Mouse (Mus musculus) thymus, postnatal 0 days (tissue): ENCODE data around the gene Soga3. TPM values are rescaled to one million over a fixed set of nuclear protein-coding genes. Genes with fewer than 3 reads are reported as not detected.
A peak's percentile ranks its signal among the peaks of the same experiment; 100 is the strongest.

Experiments
- DNase-seq: peaks from one replicate; pipeline ENCODE4 v3.0.0-alpha.2; 2015; ENCODE audit warnings: low spot score
- polyA plus RNA-seq: library from polyadenylated mRNA; unstranded; fragments of >200 nt; fragmentation: Nextera tagmentation; extraction: Ambion mirVana; gene quantifications from 2 replicates; pipeline ENCODE4 v1.2.1, GENCODE M21; 2015

The Soga3 gene
- polyA plus RNA-seq, 1 experiment from 2014 or later = 0.33 TPM

GRCm38 (mm10) chr10:29206730-29207129 is 63.1 kb downstream of the Soga3 start:
- DNase-seq = peak; percentile 4

- DNase-seq = no peak
These were observed 65.1 kb downstream of the Soga3 start for GRCm38 (mm10) chr10:29208735-29209134.

DNA sequence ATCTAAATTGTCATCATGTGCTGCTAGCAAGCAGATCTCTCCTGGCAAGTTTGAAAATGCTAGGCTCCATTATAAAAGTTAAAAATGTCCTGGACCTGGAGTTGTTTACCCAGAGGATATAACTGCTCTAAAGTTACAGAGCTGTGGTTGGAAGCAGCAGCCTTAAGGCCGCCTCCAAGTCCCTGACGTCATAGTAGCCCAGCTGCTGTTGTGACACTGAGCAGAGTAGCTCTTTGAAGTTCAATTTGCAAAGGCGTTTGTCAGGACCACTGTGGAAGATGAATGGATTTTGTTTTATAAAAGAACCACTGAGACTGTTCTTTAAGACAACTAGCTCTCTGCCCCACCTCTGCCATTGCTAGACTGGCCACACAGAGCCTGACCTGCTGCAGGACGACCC is 67.8 kb downstream of the Soga3 start, which contains the start of gene 9330159F19Rik:
TSS of gene 9330159F19Rik (plus strand) at position 154 of the 400 bp plus-strand sequence.
- DNase-seq = peak; percentile 4

GRCm38 (mm10) chr10:29213534-29214100 is 70.0 kb downstream of the Soga3 start:
- no peak for DNase-seq

DNA sequence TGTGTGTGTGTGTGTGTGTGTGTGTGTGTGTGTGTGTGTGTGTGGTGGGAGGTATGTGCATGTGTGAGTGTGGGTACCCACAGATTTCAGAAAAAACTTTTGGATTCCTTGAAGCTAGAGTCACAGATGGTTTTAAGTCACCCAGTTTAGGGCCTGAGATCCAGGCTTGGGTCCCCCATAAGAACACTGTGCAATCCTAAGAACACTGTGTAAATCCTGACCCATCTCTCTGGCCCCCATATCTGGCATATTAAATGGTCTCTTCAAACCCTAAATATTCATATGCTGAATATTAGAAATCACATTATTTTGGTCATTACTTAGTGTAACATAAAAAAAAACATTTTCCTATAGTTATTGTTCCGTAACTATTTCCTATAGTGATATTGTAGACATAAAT is 73.3 kb downstream of the Soga3 start:
- DNase-seq = no peak

GRCm38 (mm10) chr10:29217451-29217850 is 73.8 kb downstream of the Soga3 start:
- DNase-seq = no peak

GRCm38 (mm10) chr10:29225329-29225728 is 81.7 kb downstream of the Soga3 start:
- DNase-seq = no peak

DNA sequence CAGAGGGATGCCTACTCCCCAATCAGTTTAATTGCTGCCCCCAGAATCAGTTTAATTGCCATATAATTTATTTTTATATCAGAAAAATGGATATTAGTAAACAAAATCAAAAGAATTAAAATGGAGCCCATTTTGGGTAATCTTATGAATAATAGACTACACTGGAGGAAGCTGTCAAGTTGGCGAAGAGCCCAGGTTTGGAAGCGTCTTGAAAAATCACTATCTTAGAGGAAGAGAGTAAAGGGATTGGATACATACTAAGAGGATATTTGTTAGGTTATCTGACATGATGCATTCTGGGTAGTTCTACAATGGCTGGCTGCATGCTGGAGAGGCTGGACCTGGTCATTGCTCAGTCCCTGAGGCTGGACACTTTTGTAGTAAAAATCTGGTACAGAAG is 87.6 kb downstream of the Soga3 start:
- DNase-seq = no peak

Other genes with a start within 250 kb of the Soga3 start
- gene 2310057J18Rik, start 157.5 kb upstream of the Soga3 start, polyA plus RNA-seq = not detected in 2 replicates
- not detected in 2 replicates for gene Gm49353, start 55.1 kb downstream of the Soga3 start, polyA plus RNA-seq
- 0.04 and 0.05 TPM in 2 replicates for gene 9330159F19Rik, start 67.8 kb downstream of the Soga3 start, polyA plus RNA-seq
- 29.2 and 34.1 TPM in 2 replicates for gene Echdc1, start 169.3 kb downstream of the Soga3 start, polyA plus RNA-seq
- gene Rnf146, start 218.6 kb downstream of the Soga3 start, polyA plus RNA-seq = 44.2 and 49.1 TPM in 2 replicates